Mouse (Mus musculus) bone marrow macrophage, adult 2 months (primary cell): ENCODE measurements around the gene Hbp1.

Source experiments
- CTCF ChIP-seq: IDR thresholded peaks from 2 replicates; pipeline ENCODE4 v1.5.1; 2012; ENCODE audit warnings: low read depth, mild to moderate bottlenecking, low read length, moderate library complexity
- POLR2A ChIP-seq: IDR thresholded peaks from 2 replicates; pipeline ENCODE4 v1.6.1; 2012; ENCODE audit warnings: mild to moderate bottlenecking, low read depth, low read length, borderline replicate concordance

- TF ChIP-seq POLR2A (no peak), CTCF (no peak)
Observed at GRCm38 (mm10) chr12:31917245-31917644, 33.1 kb downstream of the Hbp1 start.
